Mouse (Mus musculus): ENCODE data around the gene Slc5a4a.

Gene Slc5a4a

GRCm38 (mm10) chr10:76147278-76147677 is at the start of gene Slc5a4a:
Gene Slc5a4a, plus strand, starts transcription at chr10:76147451.
- DNase-seq (ENCODE audit: low spot score in 2 of 2) = no peak

- DNase-seq (ENCODE audit: low spot score in 2 of 2) = no peak
These were observed 36.4 kb upstream of the Slc5a4a start, which contains the start of gene Slc5a4b for GRCm38 (mm10) chr10:76110861-76111260. Gene Slc5a4b, minus strand, starts transcription at chr10:76110961.

DNA sequence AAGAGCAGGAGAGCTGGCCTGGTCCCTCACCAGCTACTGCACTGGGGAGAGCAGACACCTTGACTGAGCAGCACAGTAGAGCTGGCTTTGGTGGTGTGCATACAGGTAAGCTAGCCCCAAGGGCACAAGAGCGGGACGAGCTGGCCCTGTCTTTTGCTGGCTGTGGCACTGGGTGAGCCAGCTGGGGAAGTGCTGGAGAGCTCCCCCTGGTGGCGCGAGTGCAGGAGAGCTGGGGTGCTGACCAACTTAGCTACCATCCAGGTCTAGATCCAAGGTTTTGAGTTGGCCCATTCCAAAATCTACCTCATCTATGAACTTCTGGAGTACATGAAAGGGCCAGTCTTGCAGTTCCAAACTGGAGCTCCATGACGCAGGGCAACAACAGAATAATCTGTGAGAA is 29.3 kb upstream of the Slc5a4a start:
- peak in 1 of 2 experiments; percentile 51 for DNase-seq (ENCODE audit: low spot score in 2 of 2)

GRCm38 (mm10) chr10:76118741-76119140 is 28.5 kb upstream of the Slc5a4a start:
- DNase-seq (ENCODE audit: low spot score in 2 of 2) = peak in 1 of 2 experiments; percentile 32

- DNase-seq (ENCODE audit: low spot score in 2 of 2) = no peak
These were observed 27.0 kb upstream of the Slc5a4a start for GRCm38 (mm10) chr10:76120124-76120711.

- no peak for DNase-seq (ENCODE audit: low spot score in 2 of 2)
These were observed 25.8 kb upstream of the Slc5a4a start for GRCm38 (mm10) chr10:76121495-76121894.

- DNase-seq (ENCODE audit: low spot score in 2 of 2) = no peak
These were observed 14.7 kb upstream of the Slc5a4a start for GRCm38 (mm10) chr10:76132506-76132905.

DNA sequence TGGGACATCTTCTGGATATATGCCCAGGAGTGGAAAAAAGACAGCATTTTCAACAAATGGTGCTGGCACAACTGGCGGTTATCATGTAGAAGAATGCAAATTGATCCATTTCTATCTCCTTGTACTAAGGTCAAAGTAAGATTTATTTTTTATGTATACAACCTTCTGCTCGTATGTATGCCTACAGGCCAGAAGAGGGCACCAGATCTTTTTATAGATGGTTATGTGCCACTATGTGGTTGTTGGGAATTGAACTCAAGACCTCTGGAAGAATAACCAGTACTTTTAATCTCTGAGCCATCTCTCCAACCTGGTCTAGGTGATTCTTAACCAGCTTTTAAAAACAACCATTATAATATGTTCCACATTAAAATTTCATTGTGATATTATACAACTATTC is 10.9 kb upstream of the Slc5a4a start:
- no peak for DNase-seq (ENCODE audit: low spot score in 2 of 2)

- DNase-seq (ENCODE audit: low spot score in 2 of 2) = no peak
These were observed 405 bp upstream of the Slc5a4a start for GRCm38 (mm10) chr10:76146846-76147245.

DNA sequence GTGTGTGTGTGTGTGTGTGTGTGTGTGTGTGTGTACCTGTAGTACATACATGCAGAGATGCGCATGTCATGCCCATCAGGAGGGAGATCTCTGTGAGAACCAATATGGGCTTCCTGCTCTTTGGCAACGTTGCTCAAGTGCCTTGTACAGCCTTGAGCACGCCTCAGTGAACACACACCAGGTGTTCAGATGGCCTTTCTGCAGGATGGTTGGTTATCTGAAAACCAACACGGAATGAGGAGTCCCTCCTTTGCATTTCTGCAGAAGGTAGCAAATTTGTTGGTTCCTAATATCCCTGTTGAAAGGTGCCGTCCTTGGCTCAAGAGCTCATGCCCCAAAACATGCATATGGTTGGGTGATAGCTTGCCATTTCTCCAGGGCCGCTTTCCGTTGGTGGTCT is 8.7 kb downstream of the Slc5a4a start:
- DNase-seq (ENCODE audit: low spot score in 2 of 2) = no peak

DNA sequence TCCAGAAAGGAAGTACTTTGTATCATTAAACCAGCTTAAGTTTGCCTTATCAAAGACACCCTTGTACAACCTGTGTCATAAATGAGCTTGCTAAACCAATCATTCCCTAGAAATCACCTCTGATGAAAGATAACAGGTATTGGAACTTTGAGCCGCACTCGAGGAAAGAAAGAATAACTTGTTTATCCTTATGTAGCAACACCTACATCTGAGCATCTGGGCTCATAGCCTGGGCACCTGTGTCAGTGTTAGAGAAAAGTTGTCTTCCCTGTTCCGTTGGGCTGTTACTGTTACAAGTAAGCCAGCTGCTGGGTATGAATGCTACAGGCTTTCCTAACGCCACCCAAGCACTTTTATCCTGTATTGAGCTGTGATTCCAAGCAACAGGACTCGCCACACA is 10.3 kb downstream of the Slc5a4a start:
- no peak for DNase-seq (ENCODE audit: low spot score in 2 of 2)

DNA sequence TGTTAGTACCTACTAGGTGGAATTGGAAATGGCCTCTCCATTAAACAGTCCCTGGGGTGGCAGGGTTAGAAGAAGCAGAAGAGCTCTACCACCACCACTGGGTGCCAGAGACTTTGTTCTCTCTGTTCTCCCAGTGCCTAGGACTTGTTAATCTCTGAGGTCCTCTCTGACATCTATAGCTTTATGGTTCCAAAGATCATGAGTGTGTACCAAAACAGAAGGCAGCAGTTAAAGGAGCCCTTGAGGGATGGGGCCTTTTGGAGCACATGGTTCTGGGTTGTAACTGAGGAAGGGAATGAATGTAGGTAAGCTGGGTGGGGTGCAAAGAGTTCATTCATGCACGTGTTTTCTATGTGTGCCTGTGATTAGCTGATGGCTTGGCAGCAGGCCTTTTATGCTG is 10.8 kb downstream of the Slc5a4a start:
- no peak for DNase-seq (ENCODE audit: low spot score in 2 of 2)

- no peak for DNase-seq (ENCODE audit: low spot score in 2 of 2)
These were observed 27.6 kb downstream of the Slc5a4a start for GRCm38 (mm10) chr10:76174899-76175298.

DNA sequence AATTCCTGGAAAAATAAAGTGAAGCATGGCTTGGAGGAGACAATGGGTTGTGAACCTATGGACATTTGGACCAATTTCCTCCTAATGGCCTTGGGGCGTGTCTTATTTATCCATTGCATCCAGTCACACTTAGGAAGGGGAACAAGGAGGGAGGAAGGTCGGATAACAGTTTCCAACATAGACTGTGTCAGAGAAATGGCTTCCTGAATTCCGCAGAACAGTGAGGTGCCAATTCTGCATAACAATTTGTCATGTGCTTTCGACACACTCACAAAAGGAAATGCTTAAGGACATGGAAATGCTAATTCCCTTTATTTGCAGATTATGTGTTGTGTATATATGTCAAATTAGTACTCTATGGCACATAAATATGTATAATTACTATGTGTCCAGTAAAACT is 38.0 kb downstream of the Slc5a4a start:
- DNase-seq (ENCODE audit: low spot score in 2 of 2) = no peak

GRCm38 (mm10) chr10:76188010-76188409 is 40.8 kb downstream of the Slc5a4a start:
- no peak for DNase-seq (ENCODE audit: low spot score in 2 of 2)

DNA sequence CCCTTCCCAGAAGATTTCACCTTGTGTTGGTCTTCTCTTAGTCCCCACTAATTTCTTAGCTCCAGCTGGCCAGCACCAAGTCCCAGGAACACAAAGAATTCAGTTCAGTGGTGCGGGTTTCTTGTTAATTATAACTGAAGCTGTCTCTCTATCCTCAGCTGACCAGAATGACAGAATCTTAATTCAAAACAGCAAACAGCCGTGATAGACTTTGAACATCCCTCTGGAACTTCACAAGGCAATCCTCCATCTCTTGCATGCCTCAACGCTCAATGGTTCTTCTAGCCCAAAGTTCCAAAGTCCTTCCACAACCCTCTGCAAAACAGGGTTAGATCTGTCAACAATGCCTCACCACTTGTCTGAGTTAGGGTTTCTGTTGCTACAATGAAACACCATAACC is 54.2 kb downstream of the Slc5a4a start:
- DNase-seq (ENCODE audit: low spot score in 2 of 2) = no peak

GRCm38 (mm10) chr10:76201978-76202377 is 54.7 kb downstream of the Slc5a4a start:
- peak; percentile 25 to 55 for DNase-seq (ENCODE audit: low spot score in 2 of 2)

DNA sequence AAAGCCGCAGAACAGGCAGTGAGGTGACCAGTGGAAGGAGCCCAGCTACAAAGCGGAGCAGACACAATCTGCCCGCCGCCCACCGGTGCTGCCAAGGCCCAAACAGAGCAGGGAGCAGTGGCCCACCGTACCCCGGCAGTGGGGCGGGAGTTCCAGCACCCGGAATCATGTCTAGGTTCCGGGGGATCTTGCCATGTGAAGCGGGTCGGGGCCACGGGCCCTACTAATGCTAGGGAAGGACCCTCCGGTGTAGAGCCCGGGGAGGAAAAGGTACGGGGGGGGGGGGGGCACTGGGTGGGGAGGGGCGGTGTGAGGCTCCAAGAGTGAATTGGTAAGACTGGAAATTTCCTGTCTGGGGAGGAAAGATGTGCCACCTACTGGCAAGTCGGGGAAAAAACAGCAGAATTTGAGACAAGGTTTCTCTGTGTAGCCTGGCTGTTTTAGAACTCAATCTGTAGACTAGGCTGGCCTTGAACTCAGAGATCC is 56.6 kb downstream of the Slc5a4a start:
- no peak for DNase-seq (ENCODE audit: low spot score in 2 of 2)

GRCm38 (mm10) chr10:76207262-76207796 is 60.1 kb downstream of the Slc5a4a start:
- no peak for DNase-seq (ENCODE audit: low spot score in 2 of 2)

GRCm38 (mm10) chr10:76209241-76209640 is 62.0 kb downstream of the Slc5a4a start:
- DNase-seq (ENCODE audit: low spot score in 2 of 2) = no peak

GRCm38 (mm10) chr10:76210806-76211205 is 63.6 kb downstream of the Slc5a4a start:
- no peak for DNase-seq (ENCODE audit: low spot score in 2 of 2)

DNA sequence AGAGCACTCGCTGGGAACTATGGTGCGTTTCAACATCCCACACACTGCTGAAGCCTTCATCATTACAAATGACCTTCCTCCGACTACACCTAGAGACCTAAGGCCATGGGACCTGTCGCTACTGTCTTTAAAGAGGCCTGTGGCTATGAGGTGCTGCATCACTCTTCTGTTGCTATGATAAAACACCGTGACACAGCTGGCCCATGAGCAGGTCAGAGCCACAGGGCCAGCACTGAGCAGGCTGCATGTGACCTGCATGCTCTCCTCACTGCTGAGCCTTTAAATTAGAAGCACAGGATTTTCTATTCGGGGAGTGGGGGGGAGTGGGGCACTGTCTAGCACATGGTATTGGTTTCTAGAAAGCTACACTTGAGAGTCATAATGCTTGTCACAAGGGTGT is 64.9 kb downstream of the Slc5a4a start:
- no peak for DNase-seq (ENCODE audit: low spot score in 2 of 2)

DNA sequence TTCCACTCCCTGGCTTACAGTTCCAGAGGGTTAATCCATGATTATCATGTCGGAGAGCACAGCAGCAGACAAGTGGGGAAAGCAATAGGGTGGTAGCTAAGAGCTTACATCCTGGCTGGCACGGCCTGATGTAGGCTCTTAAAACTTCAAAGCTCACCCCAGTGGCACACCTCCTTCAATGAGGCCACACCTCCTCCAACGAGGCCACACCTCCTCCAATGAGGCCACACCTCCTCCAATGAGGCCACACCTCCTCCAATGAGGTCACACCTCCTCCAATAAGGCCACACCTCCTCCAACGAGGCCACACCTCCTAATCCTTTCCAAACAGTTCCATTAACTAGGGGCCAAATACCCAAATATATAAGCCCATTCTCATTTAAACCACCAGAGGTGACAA is 66.9 kb downstream of the Slc5a4a start:
- DNase-seq (ENCODE audit: low spot score in 2 of 2) = no peak

GRCm38 (mm10) chr10:76217056-76217455 is 69.8 kb downstream of the Slc5a4a start:
- no peak for DNase-seq (ENCODE audit: low spot score in 2 of 2)
